Mouse (Mus musculus) cortical plate, adult 2 months (tissue): ENCODE measurements around the gene Hyal3.
"Not testable (repeated sequence)": the region's sequence is repeated elsewhere in the genome, so short reads cannot be mapped to it uniquely, and the experiment has no call there.

Experiments
- CTCF ChIP-seq: fragments of 200-500 bp; IDR thresholded peaks from 2 replicates; pipeline ENCODE4 v1.5.1; 2011; ENCODE audit warnings: mild to moderate bottlenecking, control low read depth, low read length; ENCODE audit not compliant: insufficient read depth; ENCODE audit errors: extremely low read depth
- POLR2A ChIP-seq: fragments of 200-500 bp; IDR thresholded peaks from 2 replicates; pipeline ENCODE4 v1.6.1; 2011; ENCODE audit warnings: mild to moderate bottlenecking, low read length, control low read depth; ENCODE audit not compliant: insufficient read depth; ENCODE audit errors: extremely low read depth

DNA sequence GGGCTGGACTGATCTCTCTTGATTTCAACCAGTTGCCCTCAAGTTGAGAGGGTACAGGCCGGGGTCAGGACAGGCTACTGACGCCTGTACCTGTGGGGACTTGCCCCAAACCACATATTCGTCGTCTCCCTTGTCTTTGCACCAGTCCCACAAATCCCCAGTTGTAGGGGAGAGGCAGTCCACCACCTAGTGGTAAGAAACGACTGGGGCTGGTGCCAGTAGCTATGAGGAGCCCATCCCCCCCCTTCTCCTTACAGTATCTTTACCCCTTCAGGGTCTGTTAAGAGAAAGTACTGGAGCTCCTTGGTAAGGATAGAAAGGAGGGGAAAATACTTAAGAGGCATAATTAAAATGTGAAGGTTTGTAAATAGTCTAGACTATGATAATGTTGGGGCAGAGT is 15.1 kb upstream of the Hyal3 start:
- not testable (repeated sequence) for TF ChIP-seq CTCF, POLR2A
